Mouse (Mus musculus) leukemia stem cell, adult 10-12 weeks (primary cell): ENCODE data around the gene Olfr653. TPM values are rescaled to one million over a fixed set of nuclear protein-coding genes. Genes with fewer than 3 reads are reported as not detected.

ENCODE experiments used
- polyA plus RNA-seq: library from polyadenylated mRNA; stranded (reverse); fragments of >175 nt; gene quantifications from 2 replicates; pipeline ENCODE4 v1.2.3, GENCODE M21; 2012; ENCODE audit warnings: low replicate concordance

The Olfr653 gene
- not detected in 2 replicates for polyA plus RNA-seq

DNA sequence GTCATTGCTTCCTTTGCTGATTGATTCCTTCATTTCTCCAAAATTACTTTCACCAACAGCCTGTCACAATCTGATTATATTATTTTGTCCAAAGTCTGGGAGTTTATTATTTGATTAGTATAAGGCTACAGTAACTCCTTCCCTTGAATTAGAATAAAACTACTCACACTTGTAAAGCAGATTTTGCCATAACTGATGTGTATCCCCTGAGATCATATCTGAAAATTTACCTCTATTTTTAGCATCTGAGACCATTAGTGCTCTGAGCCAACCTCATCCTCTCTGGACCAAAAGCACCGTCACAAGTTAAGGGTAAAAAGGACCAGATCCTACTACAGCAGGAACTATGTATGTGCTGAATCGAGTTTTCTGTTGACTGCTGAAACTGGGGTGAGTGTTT, at the start of gene Olfr653:
Olfr653 (plus strand) TSS at position 301 of the 400 bp plus-strand sequence.

GRCm38 (mm10) chr7:104549833-104550232, 27.3 kb upstream of the Olfr653 start, which contains the start of gene Olfr651:
Olfr651 (plus strand) TSS chr7:104550133.

GRCm38 (mm10) chr7:104560601-104561000, 16.5 kb upstream of the Olfr653 start, which contains the start of gene Olfr652:
Olfr652 (plus strand) TSS chr7:104560901.

GRCm38 (mm10) chr7:104586725-104587124, 9.6 kb downstream of the Olfr653 start, which contains the start of gene Olfr654:
Olfr654 (plus strand) TSS chr7:104587025.

DNA sequence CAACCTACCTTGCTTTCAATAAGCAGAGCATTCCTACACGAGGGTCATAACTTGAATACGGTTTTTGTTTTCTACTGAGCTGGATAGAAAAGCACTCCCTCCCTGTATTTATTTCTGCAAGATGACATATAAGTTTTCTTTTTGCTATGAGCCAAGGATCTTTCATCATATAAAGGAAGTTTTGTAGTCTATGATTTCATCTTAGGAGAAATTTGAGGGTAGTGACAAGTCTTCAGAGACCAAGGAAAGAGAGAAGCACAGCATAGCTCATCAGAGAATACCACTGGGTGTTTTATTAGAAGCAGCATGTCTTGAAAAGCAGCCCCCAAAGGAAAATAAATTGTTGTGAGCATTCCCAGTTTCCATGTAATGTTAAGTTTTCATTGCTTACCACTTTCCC, 24.6 kb downstream of the Olfr653 start, which contains the start of gene Olfr655:
Olfr655 (minus strand) TSS at position 101 of the 400 bp plus-strand sequence.

DNA sequence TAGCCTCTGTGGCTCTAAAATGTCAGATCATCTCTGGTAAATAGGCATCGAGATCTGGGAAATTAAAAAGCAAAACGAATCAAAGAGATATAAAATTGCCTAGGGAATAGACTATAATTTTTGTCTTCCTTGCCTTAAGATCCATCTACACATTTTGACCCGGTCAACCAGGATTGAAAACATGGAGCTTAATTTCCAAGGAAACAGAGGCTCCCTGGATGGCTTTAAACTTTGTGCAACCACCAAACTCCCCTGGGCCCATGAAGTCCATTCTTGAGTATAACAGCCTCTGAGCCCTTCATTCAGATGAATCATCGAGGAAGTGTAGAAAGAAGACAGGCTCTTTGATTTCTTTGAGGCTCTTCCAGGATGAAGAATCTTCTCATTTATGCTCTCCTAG, 36.5 kb downstream of the Olfr653 start, which contains the start of gene Olfr656:
Olfr656 (plus strand) TSS at position 301 of the 400 bp plus-strand sequence.

GRCm38 (mm10) chr7:104624494-104624893, 47.4 kb downstream of the Olfr653 start, which contains the start of gene Olfr657:
Olfr657 (plus strand) TSS chr7:104624794.

Other genes starting within 250 kb of the Olfr653 start
- gene Trim34b, start 247.8 kb upstream of the Olfr653 start, polyA plus RNA-seq: 0.15 and 0.36 TPM in 2 replicates
- 0.66 and 2.8 TPM in 2 replicates for gene Trim12c, start 224.0 kb upstream of the Olfr653 start, polyA plus RNA-seq
- not detected in 2 replicates for gene Trim30b, start 207.4 kb upstream of the Olfr653 start, polyA plus RNA-seq
- gene Trim30c, start 176.5 kb upstream of the Olfr653 start, polyA plus RNA-seq: not detected in 2 replicates
- 3.5 and 5.4 TPM in 2 replicates for gene Trim30a, start 112.1 kb upstream of the Olfr653 start, polyA plus RNA-seq
- 0.28 TPM in 1 of 2 replicates, not detected in the other for gene Trim30d, start 69.5 kb upstream of the Olfr653 start, polyA plus RNA-seq
- not detected in 2 replicates for gene Olfr651, start 27.2 kb upstream of the Olfr653 start, polyA plus RNA-seq
- not detected in 2 replicates for gene Olfr652, start 16.4 kb upstream of the Olfr653 start, polyA plus RNA-seq
- not detected in 2 replicates for gene Olfr654, start 9.7 kb downstream of the Olfr653 start, polyA plus RNA-seq
- gene Olfr655, start 24.5 kb downstream of the Olfr653 start, polyA plus RNA-seq: not detected in 2 replicates
- gene Olfr656, start 36.6 kb downstream of the Olfr653 start, polyA plus RNA-seq: not detected in 2 replicates
- 0.09 TPM in 1 of 2 replicates, not detected in the other for gene Olfr657, start 47.5 kb downstream of the Olfr653 start, polyA plus RNA-seq
- gene Olfr658, start 70.0 kb downstream of the Olfr653 start, polyA plus RNA-seq: not detected in 2 replicates
- gene Olfr659, start 89.4 kb downstream of the Olfr653 start, polyA plus RNA-seq: not detected in 2 replicates
- not detected in 2 replicates for gene Olfr661, start 109.2 kb downstream of the Olfr653 start, polyA plus RNA-seq
- gene Usp17le, start 200.2 kb downstream of the Olfr653 start, polyA plus RNA-seq: not detected in 2 replicates